Mouse (Mus musculus) small intestine, adult 2 months (tissue): ENCODE results near the gene Mrpl22.
"Not testable (repeated sequence)": the region's sequence is repeated elsewhere in the genome, so short reads cannot be mapped to it uniquely, and the experiment has no call there.

Experiments
- CTCF ChIP-seq: fragments of 200-500 bp; IDR thresholded peaks from 2 replicates; pipeline ENCODE4 v1.5.1; 2012; ENCODE audit warnings: low read depth, mild to moderate bottlenecking, control low read depth, inconsistent platforms, low read length, moderate library complexity, mixed read lengths; ENCODE audit not compliant: insufficient replicate concordance, insufficient read length; ENCODE audit errors: extremely low read depth
- POLR2A ChIP-seq: fragments of 200-500 bp; IDR thresholded peaks from 2 replicates; pipeline ENCODE4 v1.6.1; 2012; ENCODE audit warnings: low read depth, mild to moderate bottlenecking, control low read depth, inconsistent platforms, low read length, moderate library complexity

DNA sequence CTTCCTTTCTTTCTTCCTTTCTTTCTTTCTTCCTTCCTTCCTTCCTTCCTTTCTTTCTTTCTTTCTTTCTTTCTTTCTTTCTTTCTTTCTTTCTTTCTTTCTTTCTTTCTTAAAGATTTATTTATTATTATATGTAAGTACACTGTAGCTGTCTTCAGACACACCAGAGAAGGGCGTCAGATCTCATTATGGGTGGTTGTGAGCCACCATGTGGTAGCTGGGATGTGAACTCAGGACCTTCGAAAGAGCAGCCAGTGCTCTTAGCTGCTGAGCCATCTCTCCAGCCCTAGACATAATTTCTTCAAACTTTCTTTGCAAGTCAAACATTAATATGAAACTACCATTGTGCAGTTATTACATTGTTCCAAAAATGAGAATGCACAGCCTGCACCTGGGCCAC is 53.4 kb downstream of the Mrpl22 start:
- not testable (repeated sequence) for TF ChIP-seq CTCF, POLR2A
